Mouse (Mus musculus): ENCODE data around the gene Col18a1. TPM values are rescaled to one million over a fixed set of nuclear protein-coding genes. Genes with fewer than 3 reads are reported as not detected.

Col18a1 gene
- polyA plus RNA-seq, 1 experiment: 8.5 TPM

DNA sequence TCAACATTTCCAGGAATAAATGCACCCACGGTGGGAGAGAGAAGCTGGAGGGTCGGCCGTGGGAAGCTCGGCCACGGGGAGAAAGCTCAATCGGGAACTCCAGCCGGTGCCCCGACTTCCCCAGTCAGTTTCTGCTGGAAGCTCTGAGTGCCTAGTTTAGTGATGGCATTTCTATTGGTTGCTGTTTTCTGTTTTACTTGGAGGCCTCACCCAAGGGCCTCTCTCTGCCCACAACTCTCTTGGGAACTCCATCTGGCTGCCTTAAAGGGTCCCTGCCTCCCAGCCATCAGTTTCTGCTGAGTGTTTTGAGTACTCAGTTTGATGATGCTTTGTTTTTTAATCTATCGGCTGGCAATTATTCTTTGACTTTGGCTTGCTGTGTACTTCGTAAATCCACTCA, 109.6 kb downstream of the Col18a1 start:
- peaks cover 6% of the 10 kb centered on the region for H3K4me1 ChIP-seq (ENCODE audit: control insufficient read depth, insufficient read depth, insufficient read length, low read length)
- H3K4me3 ChIP-seq (ENCODE audit: insufficient read depth, low read depth, low read length): no peak overlapping the region
- H3K27ac ChIP-seq (replicated peaks; ENCODE audit: low read depth, low read length): peak overlapping the region; percentile 48

DNA sequence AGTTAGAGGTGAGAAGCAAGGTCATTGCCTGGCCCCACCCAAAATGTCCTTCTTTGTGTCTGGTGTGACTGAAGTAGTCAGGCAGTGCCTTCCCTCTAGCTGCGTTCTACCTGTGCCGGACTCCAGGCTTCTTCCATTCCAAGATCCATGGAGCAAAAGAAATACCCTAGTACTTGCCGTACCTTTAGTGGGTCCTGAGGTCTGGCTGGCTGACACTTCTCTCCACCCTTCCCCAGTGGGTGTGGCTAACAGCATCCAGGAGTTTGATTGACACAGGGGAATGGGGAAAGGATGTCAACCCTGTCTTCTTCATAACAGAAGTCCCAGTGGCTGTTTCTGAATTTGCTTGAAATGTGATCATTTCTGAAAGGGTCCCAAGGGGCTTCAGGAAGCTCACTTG, 117.7 kb downstream of the Col18a1 start:
- Histone ChIP-seq H3K27ac (replicated peaks; ENCODE audit: low read depth, low read length) (no peak overlapping the region), H3K4me3 (ENCODE audit: insufficient read depth, low read depth, low read length) (no peak overlapping the region), H3K4me1 (ENCODE audit: control insufficient read depth, insufficient read depth, insufficient read length, low read length) (peaks cover 6% of the 10 kb centered on the region)

DNA sequence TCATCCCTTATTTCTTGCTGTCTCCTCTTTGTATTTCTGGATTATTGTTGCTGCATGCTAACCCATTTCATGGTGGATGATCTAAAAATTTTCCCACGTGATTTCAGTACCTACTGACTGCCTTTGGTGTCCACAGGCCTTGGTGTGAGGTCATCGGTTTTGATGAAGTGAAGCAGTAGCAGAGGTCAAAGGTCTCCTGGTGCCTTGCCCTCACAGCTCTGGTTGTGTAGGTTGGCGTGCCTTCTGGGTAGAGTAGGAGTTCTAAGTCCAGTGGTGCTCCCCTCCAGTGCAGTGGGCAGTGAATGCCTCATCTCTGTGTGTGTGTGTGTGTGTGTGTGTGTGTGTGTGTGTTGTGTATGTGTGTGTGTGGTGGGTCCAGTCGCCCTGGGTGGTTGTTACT, 118.2 kb downstream of the Col18a1 start:
- Histone ChIP-seq H3K4me1 (ENCODE audit: control insufficient read depth, insufficient read depth, insufficient read length, low read length) (peaks cover 5% of the 10 kb centered on the region), H3K27ac (replicated peaks; ENCODE audit: low read depth, low read length) (no peak overlapping the region), H3K4me3 (ENCODE audit: insufficient read depth, low read depth, low read length) (no peak overlapping the region)

DNA sequence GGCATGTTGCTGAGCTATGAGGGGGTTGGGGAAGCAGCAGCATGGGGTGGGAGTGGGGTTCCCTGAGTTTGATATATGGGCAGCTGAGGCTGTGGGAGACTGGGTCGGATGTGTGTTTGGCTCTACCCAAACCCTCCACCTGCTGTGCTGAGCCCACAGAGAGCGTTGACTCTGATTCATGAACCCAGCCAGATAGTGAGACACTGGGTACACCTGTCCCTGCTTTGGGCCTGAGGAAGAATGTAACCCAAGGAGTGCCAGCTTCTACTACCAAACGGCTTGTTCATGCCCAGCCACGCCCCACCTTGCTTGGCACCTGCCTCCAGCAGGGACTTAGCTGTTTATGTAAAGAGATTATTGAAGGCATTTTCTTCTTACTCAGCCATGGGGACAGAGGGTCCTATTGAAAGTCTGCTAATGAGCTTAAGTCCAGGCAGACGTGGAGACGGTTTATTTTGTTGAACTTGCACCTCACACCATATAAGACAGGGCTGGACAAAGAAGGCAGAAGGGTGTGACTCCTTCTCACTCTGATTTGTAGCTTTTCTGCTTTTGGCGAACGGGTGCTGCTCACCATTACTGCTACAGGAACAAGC, 127.7 kb downstream of the Col18a1 start:
- Histone ChIP-seq H3K4me3 (ENCODE audit: insufficient read depth, low read depth, low read length) (no peak overlapping the region), H3K4me1 (ENCODE audit: control insufficient read depth, insufficient read depth, insufficient read length, low read length) (peaks cover 3% of the 10 kb centered on the region; the same call in 1 of the 2 replicates), H3K27ac (replicated peaks; ENCODE audit: low read depth, low read length) (no peak overlapping the region)

DNA sequence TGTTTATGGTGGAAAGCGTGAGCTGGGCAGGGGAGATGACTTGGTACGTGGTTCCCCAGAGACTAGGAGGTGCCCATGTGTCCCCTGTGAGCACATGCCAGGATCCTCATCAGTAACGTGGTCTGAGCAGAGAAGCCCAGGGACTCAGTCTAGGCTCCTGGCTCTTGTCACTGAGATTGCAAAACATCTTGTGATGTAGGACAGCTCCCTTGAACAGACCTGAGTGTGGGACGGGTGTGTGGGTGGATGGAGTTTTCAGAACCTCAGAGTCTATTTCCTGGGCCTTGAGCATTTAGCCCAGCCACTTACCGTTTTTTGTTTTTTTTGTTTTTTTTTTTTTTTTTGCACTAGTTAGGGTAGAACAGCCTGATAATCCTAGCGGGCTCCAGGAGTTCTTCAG, 130.9 kb downstream of the Col18a1 start:
- no peak overlapping the region for H3K27ac ChIP-seq (replicated peaks; ENCODE audit: low read depth, low read length)
- no peak overlapping the region for H3K4me3 ChIP-seq (ENCODE audit: insufficient read depth, low read depth, low read length)
- H3K4me1 ChIP-seq (ENCODE audit: control insufficient read depth, insufficient read depth, insufficient read length, low read length): peaks cover 3% of the 10 kb centered on the region; the same call in 1 of the 2 replicates

DNA sequence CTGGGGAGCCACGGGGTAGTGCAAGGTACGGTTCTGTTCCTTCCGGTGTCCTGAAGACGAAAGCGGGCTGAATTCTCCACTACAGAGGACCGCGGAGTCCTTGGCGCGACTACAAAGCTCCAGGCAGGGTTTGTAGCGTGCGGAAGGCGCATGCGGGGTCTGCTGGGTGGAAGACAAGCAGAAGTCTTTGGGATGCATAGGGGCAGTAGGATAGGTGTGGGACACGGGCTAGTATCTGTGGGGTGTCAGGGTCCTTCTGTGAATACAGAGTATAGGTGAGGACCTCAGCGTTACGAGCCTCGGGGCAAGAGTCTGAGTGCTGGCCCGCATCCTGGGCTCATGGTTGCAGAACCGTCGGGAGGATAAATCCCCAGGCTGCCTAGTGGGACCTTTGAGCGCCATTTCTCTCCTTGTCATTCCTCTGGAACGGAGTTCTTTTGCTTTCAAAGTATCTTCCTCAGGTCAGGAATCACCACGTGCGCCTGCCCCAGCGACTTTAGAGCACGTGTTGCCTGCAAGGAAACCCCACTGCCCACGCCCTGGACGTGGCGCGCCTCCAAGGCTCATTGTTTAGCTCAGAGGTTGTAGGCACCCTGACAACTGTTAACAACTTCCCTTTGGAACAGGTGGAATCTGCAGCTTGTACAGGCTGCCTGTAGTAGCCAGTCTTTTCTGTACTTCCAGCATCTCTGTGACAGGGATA, 132.9 kb downstream of the Col18a1 start:
- peaks cover 3% of the 10 kb centered on the region; the same call in 1 of the 2 replicates for H3K4me1 ChIP-seq (ENCODE audit: control insufficient read depth, insufficient read depth, insufficient read length, low read length)
- H3K27ac ChIP-seq (replicated peaks; ENCODE audit: low read depth, low read length): no peak overlapping the region; the same call in 1 of the 2 replicates
- H3K4me3 ChIP-seq (ENCODE audit: insufficient read depth, low read depth, low read length): peak overlapping the region; percentile 64

DNA sequence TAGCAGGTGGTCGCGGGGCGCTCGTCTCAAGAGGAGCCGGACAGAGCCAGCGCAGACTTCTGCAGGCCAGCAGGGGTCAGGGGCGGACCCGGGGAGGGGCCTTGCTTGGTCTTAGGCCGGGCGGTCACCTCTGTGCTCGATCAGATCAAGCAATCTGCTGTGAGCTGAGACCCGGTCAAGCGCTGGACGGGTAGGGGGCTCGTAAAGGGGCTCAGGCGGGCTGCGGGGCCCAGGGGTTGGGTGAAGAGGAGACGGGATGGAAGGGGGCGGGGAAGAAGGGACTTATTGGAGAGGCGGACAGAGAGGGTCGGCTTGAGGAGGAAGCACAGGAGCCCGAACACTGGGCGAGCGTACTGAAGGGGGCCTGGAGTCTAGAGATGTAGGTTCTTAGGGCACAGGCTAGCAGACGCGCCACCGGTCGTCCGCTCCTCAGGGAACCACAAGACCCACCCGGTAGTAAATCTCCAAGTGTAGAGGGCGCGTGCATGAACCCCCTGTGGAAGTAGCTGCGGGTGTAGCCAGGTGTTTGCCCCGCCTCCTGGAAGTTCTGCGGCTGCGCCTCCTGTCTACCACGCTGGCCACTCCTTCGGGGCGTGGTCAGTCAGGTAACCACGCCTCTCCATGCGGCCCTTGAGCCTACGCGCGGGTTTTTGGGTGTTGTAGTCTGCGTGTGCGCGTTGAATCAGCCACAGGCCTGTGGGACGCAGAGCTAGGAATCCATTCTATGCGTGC, 133.6 kb downstream of the Col18a1 start:
- peak overlapping the region; percentile 47; the same call in 1 of the 2 replicates for H3K27ac ChIP-seq (replicated peaks; ENCODE audit: low read depth, low read length)

DNA sequence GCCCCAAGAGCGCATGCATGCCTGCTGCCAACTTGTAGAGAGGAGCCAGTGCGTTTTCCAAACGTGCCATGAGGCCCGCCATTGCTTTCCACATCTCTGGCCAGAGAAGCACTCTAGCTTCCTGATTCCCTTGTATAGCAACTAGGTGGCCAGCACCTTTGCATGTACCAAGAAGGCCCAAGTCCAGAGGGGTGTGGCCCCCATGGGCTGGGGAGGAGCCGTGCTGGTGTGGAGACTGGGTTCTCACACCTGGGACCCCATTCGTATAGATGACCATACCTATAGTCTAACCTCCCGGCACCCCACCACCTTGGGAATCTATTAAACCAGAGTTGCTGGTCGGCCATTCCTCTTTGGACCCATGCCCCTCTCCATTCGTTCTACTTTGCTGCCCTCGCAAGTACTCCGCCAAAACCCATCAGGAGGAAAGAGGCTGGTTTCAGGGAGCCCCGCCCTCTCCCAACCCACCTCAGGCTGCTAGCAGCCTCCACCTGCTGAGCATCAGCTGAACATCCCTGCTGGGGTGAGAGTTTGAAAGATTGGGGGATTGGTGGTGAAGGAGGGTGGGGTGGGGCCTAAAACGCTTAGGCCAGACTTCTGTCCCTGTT, 134.5 kb downstream of the Col18a1 start, which contains the start of gene Slc19a1:
Gene Slc19a1 (plus strand): TSS at position 474 of the 608 bp plus-strand sequence.
- H3K27ac ChIP-seq (replicated peaks; ENCODE audit: low read depth, low read length): peak within 1 kb of the TSS; percentile 47; the same call in 1 of the 2 replicates
- H3K4me1 ChIP-seq (ENCODE audit: control insufficient read depth, insufficient read depth, insufficient read length, low read length): peaks cover 3% of the 10 kb centered on the region; the same call in 1 of the 2 replicates
- H3K4me3 ChIP-seq (ENCODE audit: insufficient read depth, low read depth, low read length): peak within 1 kb of the TSS; percentile 64

More for the DNA sequence above, 133.6 kb downstream of the Col18a1 start:
- Histone ChIP-seq H3K4me3 (ENCODE audit: insufficient read depth, low read depth, low read length) (peak overlapping the region; percentile 64), H3K4me1 (ENCODE audit: control insufficient read depth, insufficient read depth, insufficient read length, low read length) (peaks cover 3% of the 10 kb centered on the region; the same call in 1 of the 2 replicates)

DNA sequence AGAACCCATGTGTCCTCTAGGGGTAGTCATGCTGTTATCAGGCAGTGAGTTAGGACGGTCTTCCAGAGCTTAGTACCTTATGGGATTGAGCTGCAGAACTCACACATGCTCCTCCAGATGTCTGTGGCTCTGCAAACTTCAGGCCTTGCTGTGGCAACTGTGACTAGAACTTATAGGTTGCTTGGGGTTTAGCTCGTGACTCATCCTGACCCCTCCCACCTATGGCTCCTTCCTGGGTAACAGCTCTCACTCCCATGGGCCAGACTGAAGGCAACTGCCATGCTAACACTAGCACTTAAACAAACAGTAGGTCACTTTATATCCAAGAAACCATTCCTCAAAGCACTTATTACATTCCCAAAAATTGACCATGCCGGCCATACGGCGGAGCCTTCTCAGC, 135.7 kb downstream of the Col18a1 start:
- no peak overlapping the region for H3K4me3 ChIP-seq (ENCODE audit: insufficient read depth, low read depth, low read length)
- peaks cover 5% of the 10 kb centered on the region for H3K4me1 ChIP-seq (ENCODE audit: control insufficient read depth, insufficient read depth, insufficient read length, low read length)
- no peak overlapping the region for H3K27ac ChIP-seq (replicated peaks; ENCODE audit: low read depth, low read length)

DNA sequence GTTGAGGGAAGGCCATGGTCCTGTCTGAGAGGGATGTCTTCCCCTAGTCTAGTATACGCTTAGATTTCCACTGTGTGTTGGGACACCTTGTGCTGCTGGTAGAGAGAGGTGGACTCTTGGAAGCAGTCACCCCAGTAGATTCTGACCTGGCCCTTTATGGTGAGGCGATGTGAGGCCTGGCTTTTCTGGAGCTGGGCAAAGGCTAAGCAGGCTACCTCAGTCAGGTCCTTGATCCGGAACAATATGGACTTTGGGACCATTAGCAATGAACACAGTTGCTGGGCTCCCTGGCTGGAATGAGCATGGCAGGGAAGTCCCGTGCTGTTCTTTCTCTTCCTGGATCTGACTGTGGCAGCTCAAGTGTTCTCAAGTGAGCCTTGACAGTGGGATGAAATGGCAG, 136.6 kb downstream of the Col18a1 start:
- Histone ChIP-seq H3K27ac (replicated peaks; ENCODE audit: low read depth, low read length) (no peak overlapping the region), H3K4me1 (ENCODE audit: control insufficient read depth, insufficient read depth, insufficient read length, low read length) (peaks cover 5% of the 10 kb centered on the region), H3K4me3 (ENCODE audit: insufficient read depth, low read depth, low read length) (no peak overlapping the region)

DNA sequence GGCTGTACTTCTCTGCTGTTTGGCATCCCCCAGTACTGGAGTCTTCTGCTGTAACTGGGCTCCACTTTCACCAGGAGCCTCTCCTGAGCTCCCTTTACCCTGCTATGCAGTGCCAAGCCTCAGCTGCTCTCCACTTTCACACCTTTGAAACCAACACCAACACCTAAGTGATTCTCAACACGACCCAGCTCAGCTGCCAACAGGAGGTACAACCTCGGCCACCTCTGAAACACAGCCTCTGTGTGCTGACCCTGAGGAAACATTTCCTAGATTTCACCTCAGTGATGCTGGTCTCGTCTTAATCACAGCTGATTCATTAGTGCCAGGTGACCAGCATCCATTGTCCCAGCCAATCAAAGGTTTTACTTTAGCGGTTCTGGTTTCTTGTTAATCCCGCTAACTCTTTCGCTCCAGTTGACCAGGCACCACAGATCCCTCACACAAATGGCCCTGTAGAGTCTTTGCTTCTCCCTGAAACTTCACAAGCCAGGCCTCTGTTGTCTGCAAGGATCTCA, 137.5 kb downstream of the Col18a1 start:
- H3K4me3 ChIP-seq (ENCODE audit: insufficient read depth, low read depth, low read length): no peak overlapping the region
- H3K27ac ChIP-seq (replicated peaks; ENCODE audit: low read depth, low read length): no peak overlapping the region
- H3K4me1 ChIP-seq (ENCODE audit: control insufficient read depth, insufficient read depth, insufficient read length, low read length): peaks cover 7% of the 10 kb centered on the region; the same call in 1 of the 2 replicates

DNA sequence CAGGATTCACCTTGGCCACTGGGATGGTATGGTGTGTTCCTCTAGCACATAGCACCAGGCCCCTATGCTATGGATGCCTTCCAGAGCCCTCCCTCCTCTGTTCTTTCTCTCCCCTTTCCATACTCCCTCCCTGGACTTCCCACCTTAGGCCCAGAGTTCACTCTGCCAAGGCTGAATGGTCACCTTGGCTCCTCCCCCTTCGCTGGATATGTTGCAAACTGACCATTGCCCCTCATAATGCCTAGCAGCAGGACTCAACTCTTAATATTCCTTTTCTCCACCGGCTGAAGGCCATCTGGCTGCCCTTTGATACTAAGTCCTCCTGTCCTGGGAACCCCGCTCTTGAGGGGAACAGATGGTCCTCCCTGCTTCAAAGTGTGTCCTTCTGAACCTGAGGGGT, 139.4 kb downstream of the Col18a1 start:
- Histone ChIP-seq H3K27ac (replicated peaks; ENCODE audit: low read depth, low read length) (no peak overlapping the region), H3K4me3 (ENCODE audit: insufficient read depth, low read depth, low read length) (no peak overlapping the region), H3K4me1 (ENCODE audit: control insufficient read depth, insufficient read depth, insufficient read length, low read length) (peaks cover 7% of the 10 kb centered on the region; the same call in 1 of the 2 replicates)

DNA sequence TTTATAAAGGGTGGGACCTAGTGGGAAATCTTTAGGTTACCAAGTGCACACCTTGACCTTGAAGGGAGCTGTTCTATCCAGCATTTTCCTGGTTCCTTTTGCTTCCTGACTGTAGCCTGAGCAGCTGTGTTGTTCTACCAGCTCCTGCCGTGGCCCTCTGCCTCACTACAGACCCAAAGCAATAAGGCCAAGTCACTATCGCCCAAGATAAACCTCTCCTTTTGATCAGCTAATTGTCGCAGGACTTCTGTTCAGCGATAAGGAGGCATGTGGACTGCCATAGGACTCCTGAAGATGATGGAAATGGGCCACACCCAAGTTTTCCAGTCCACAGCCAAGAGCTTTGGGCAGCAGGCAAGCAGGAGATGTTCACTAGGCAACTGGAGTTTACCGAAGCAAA, 142.1 kb downstream of the Col18a1 start:
- Histone ChIP-seq H3K4me1 (ENCODE audit: control insufficient read depth, insufficient read depth, insufficient read length, low read length) (peaks cover 7% of the 10 kb centered on the region; the same call in 1 of the 2 replicates), H3K4me3 (ENCODE audit: insufficient read depth, low read depth, low read length) (no peak overlapping the region), H3K27ac (replicated peaks; ENCODE audit: low read depth, low read length) (peak overlapping the region; percentile 77)

DNA sequence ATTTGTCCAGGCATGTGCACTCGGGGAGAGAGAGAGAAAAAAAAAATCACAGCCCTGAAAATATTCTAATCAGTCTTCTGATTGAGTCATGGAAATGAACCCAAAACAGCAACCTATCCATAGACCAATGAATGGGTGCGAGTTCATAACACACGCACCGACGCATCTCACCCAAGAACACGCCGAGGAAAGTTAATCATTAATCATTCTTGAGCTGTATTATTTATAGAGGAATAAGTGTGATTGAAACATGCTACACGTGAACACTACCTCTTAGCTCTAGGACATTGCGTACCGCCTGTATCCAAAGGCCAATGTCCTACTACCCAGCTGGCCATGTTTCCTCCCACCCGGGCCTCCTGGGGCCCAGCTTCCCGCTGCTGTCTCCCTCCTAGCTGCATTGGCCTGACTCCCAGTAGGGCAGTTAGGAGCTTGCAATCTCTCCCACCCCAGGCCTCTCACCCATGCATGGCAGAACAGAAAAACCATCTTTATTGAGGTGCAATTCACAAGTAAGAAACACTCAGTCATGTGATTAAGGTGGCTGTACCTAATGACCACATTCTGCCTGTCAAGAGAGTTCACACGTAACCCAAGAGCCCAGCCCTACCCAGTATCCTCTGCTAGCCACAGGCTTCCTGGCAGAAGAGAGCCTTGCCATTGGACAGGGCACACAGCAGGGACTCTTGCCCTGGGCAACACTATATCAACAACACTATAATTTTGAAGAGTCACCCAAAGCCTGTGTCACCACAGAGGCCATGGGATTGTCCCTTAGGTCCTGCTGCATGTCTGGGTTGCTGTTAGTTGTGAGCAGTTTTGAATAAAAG, 143.8 kb downstream of the Col18a1 start:
- H3K27ac ChIP-seq (replicated peaks; ENCODE audit: low read depth, low read length): peak overlapping the region; percentile 63
- no peak overlapping the region for H3K4me3 ChIP-seq (ENCODE audit: insufficient read depth, low read depth, low read length)
- H3K4me1 ChIP-seq (ENCODE audit: control insufficient read depth, insufficient read depth, insufficient read length, low read length): peaks cover 7% of the 10 kb centered on the region; the same call in 1 of the 2 replicates

Data from brown adipose tissue, adult 24 weeks (tissue).